Mouse (Mus musculus) heart, embryonic 16.5 days (tissue): ENCODE data around the gene Atp5j. TPM values are rescaled to one million over a fixed set of nuclear protein-coding genes. Genes with fewer than 3 reads are reported as not detected.

Source experiments
- polyA plus RNA-seq: library from polyadenylated mRNA; unstranded; fragments of >200 nt; fragmentation: Nextera tagmentation; extraction: Ambion mirVana; gene quantifications from 2 replicates; pipeline ENCODE4 v1.2.1, GENCODE M21; 2015

Gene Atp5j
- polyA plus RNA-seq, 1 experiment from 2014 or later = 1,680 TPM

Other genes with a start within 250 kb of the Atp5j start
- gene Mrpl39, start 99.9 kb downstream of the Atp5j start, polyA plus RNA-seq = 51.9 and 53.4 TPM in 2 replicates
- gene Jam2, start 61.5 kb downstream of the Atp5j start, polyA plus RNA-seq = 8.5 and 9.8 TPM in 2 replicates
- 33.5 and 35.7 TPM in 2 replicates for gene Gabpa, start 700 bp downstream of the Atp5j start, polyA plus RNA-seq